In the genomic region with DNA sequence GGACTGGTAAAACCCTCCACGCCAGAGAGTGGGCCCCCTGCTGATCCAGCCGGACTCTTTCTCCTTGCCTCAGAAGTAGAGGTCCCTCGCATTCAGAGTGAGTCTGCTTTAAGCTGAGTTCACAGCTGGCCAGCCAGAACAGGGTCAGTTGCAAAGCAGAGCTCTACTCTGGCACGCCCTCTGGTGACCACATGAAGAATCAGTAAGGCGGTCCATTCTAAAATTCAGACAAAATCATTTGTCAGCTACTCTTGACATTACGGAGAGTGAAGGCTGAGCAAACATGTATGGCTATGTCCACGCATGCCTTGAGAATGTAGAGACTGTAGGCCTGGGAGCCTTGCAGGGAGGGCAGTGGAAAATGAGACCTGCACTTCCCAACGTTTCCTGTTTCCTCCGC, we compare ENCODE assay signal across 9 mouse cellular contexts. TPM values are rescaled to one million over a fixed set of nuclear protein-coding genes. Genes with fewer than 3 reads are reported as not detected.
DNase-seq lines count a peak whose midpoint lies in the region; ATAC-seq and TF ChIP-seq lines count a peak whose summit lies in the region.
"Had no signal": no experiment of that assay in that cellular context is flagged by ENCODE, and none has a peak within 500 bp of the region (broad histone marks: within the 10 kb centered on the region; RNA-seq: fewer than 3 reads in every experiment).

No protein-coding gene starts in this region.

- no peaks in the 10 kb centered on the region for H3K36me3 ChIP-seq in heart, adult 2 months (ENCODE audit: control insufficient read depth, insufficient read depth, low read length)
- no peaks in the 10 kb centered on the region for H3K36me3 ChIP-seq in liver, embryonic 15.5 days (replicated peaks)
- H3K36me3 ChIP-seq in neural tube, embryonic 14.5 days (ENCODE audit: control insufficient read depth, insufficient read depth, low read length) = no peaks in the 10 kb centered on the region
- no peaks in the 10 kb centered on the region for H3K36me3 ChIP-seq in testis, adult 2 months (ENCODE audit: control insufficient read depth, insufficient read depth, low read length)

- H3K27ac ChIP-seq in left cerebral cortex, adult 2 months = no peak overlapping the region; the same call in 1 of the 2 replicates
- no peak overlapping the region for H3K27ac ChIP-seq in heart, adult 2 months
- no peak overlapping the region for H3K27ac ChIP-seq in liver, embryonic 15.5 days (replicated peaks)
- H3K27ac ChIP-seq in neural tube, embryonic 14.5 days (ENCODE audit: low read depth, low read length) = no peak overlapping the region
- H3K27ac ChIP-seq in testis, adult 2 months (ENCODE audit: control insufficient read depth, insufficient read depth, low read depth, low read length) = no peak overlapping the region

- no peak overlapping the region for H3K4me2 ChIP-seq in liver, embryonic 15.5 days
- no peak overlapping the region for H3K4me2 ChIP-seq in neural tube, embryonic 14.5 days (ENCODE audit: low read depth, low read length)

- intact Hi-C loops in left cerebral cortex, adult 2 months (cut with DNase I) = loop anchor here (1.0 kb wide), 2 partner anchors 30 to 96 kb away; no protein-coding TSS in a partner anchor
- intact Hi-C loops in heart, adult 2 months (cut with DNase I) = loop anchor here (1.0 to 10.0 kb wide), 4 partner anchors 27 to 855 kb away; partner anchors contain the start of gene Cdk10

- H3K9me3 ChIP-seq in liver, embryonic 15.5 days (replicated peaks) = no peaks in the 10 kb centered on the region
- no peaks in the 10 kb centered on the region for H3K9me3 ChIP-seq in neural tube, embryonic 14.5 days (ENCODE audit: control insufficient read depth, low read length)

- no peak overlapping the region for H3K9ac ChIP-seq in heart, adult 2 months (ENCODE audit: low read depth, low read length)
- H3K9ac ChIP-seq in liver, embryonic 15.5 days = no peak overlapping the region
- H3K9ac ChIP-seq in neural tube, embryonic 14.5 days (replicated peaks; ENCODE audit: low read depth, low read length) = no peak overlapping the region

- ATAC-seq in liver, embryonic 15.5 days (ENCODE audit: insufficient read depth) = peak; percentile 43; the same call in 1 of the 2 replicates
- ATAC-seq in neural tube, embryonic 14.5 days (ENCODE audit: low read depth) = peak; percentile 28; the same call in 1 of the 2 replicates

- DNase-seq in left cerebral cortex, adult 2 months (ENCODE audit: extremely low spot score in 1 of 2, low spot score in 2 of 2) = peak; percentile 65 to 68
- DNase-seq in left cerebral cortex, adult 8-10 months (ENCODE audit: low spot score in 2 of 2) = no peak
- DNase-seq in cerebellum, postnatal 25 days = peak; percentile 68 to 81
- DNase-seq in heart, adult 2 months = peak; percentile 60 to 72
- peak; percentile 73 for DNase-seq in kidney, adult 9 months

- TF ChIP-seq POLR2A in heart, adult 2 months (IDR thresholded peaks at IDR 0.05; ENCODE audit: insufficient read depth, low read depth, low read length) = no peak
- TF ChIP-seq POLR2A in testis, adult 2 months (IDR thresholded peaks at IDR 0.05; ENCODE audit: control insufficient read depth, low read depth, low read length) = no peak

- TF ChIP-seq CTCF in left cerebral cortex, adult 2 months (IDR thresholded peaks at IDR 0.05) = peak; percentile 85
- TF ChIP-seq CTCF in heart, adult 2 months (IDR thresholded peaks at IDR 0.05) = peak; percentile 91
- peak; percentile 55; the same call in 1 of the 2 replicates for TF ChIP-seq CTCF in testis, adult 2 months (IDR thresholded peaks at IDR 0.05; ENCODE audit: control insufficient read depth, insufficient read depth, insufficient replicate concordance, low read depth, low read length)

- WGBS in heart, adult 2 months = 10% methylated on average over 9 of the region's 9 CpGs
- 14% methylated on average over 9 of the region's 9 CpGs for WGBS in liver, embryonic 15.5 days (ENCODE audit: insufficient replicate concordance)
- WGBS in neural tube, embryonic 14.5 days = 15% methylated on average over 9 of the region's 9 CpGs

- H3K4me3 ChIP-seq in left cerebral cortex, adult 2 months = no peak overlapping the region
- no peak overlapping the region for H3K4me3 ChIP-seq in heart, adult 2 months
- no peak overlapping the region for H3K4me3 ChIP-seq in liver, embryonic 15.5 days (replicated peaks)
- no peak overlapping the region for H3K4me3 ChIP-seq in neural tube, embryonic 14.5 days (ENCODE audit: low read depth, low read length)
- H3K4me3 ChIP-seq in testis, adult 2 months (ENCODE audit: control insufficient read depth, low read depth, low read length) = no peak overlapping the region
- H3K4me3 ChIP-seq: erythroblast, embryonic 14.5 days had no signal

- H3K27me3 ChIP-seq in heart, adult 2 months (ENCODE audit: control insufficient read depth, insufficient read depth, low read length) = no peaks in the 10 kb centered on the region
- H3K27me3 ChIP-seq in liver, embryonic 15.5 days = no peaks in the 10 kb centered on the region
- no peaks in the 10 kb centered on the region for H3K27me3 ChIP-seq in neural tube, embryonic 14.5 days (ENCODE audit: control insufficient read depth, insufficient read depth, low read length)
- no peaks in the 10 kb centered on the region for H3K27me3 ChIP-seq in testis, adult 2 months (ENCODE audit: control insufficient read depth, insufficient read depth, low read length)

- TF ChIP-seq EP300 in heart, adult 2 months (IDR thresholded peaks at IDR 0.05; ENCODE audit: insufficient read depth, low read depth, low read length) = peak; percentile 70; the same call in 1 of the 2 replicates

- H3K79me2 ChIP-seq in heart, adult 2 months (replicated peaks; ENCODE audit: control insufficient read depth, insufficient read depth, low read length) = no peaks in the 10 kb centered on the region

- H3K4me1 ChIP-seq in heart, adult 2 months (ENCODE audit: control insufficient read depth, insufficient read depth, low read length) = peaks cover 4% of the 10 kb centered on the region
- H3K4me1 ChIP-seq in liver, embryonic 15.5 days (replicated peaks) = peaks cover 11% of the 10 kb centered on the region
- H3K4me1 ChIP-seq in neural tube, embryonic 14.5 days (ENCODE audit: control insufficient read depth, insufficient read depth, low read length) = no peaks in the 10 kb centered on the region
- no peaks in the 10 kb centered on the region for H3K4me1 ChIP-seq in testis, adult 2 months (ENCODE audit: control insufficient read depth, insufficient read depth, low read length)

RNA-seq across cellular contexts. Expression of gene Zc3h18, which starts 6.7 kb away (rescaled TPM):
- 10 to 100 TPM; 42.3 to 45.0 TPM for total RNA-seq in left cerebral cortex, adult 2 months (2021)
- 10 to 100 TPM; 38.8 to 41.1 (median 40.4) TPM for total RNA-seq in left cerebral cortex, adult 8-10 months (2022)
- total RNA-seq in heart, adult 2 months (2021) = 10 to 100 TPM; 21.8 to 22.1 TPM
- polyA plus RNA-seq in heart, adult 2 months (2012; rRNA removed) = 11.2 and 15.8 TPM in 2 replicates
- 23.1 and 25.6 TPM in 2 replicates for polyA plus RNA-seq in liver, embryonic 15.5 days (2015; fragmentation: Nextera tagmentation; extraction: Ambion mirVana)
- polyA plus RNA-seq in neural tube, embryonic 14.5 days (2014; fragmentation: Nextera tagmentation; extraction: Ambion mirVana) = 20.4 and 25.9 TPM in 2 replicates
- 19.6 and 22.9 TPM in 2 replicates for polyA plus RNA-seq in testis, adult 2 months (2012; rRNA removed)

RNA-seq across cellular contexts. Expression of gene Trhr2, which starts 9.1 kb away (rescaled TPM):
- total RNA-seq in left cerebral cortex, adult 2 months (2021) = 10 to 100 TPM in 1 of 2 experiments, 1 to 10 TPM in 1; 7.1 to 11.4 TPM
- 10 to 100 TPM in 3 of 4 experiments, 1 to 10 TPM in 1; 8.6 to 11.3 (median 10.8) TPM for total RNA-seq in left cerebral cortex, adult 8-10 months (2022)
- not detected for total RNA-seq in heart, adult 2 months (2021)
- not detected in 2 replicates for polyA plus RNA-seq in heart, adult 2 months (2012; rRNA removed)
- polyA plus RNA-seq in liver, embryonic 15.5 days (2015; fragmentation: Nextera tagmentation; extraction: Ambion mirVana) = not detected in 2 replicates
- polyA plus RNA-seq in neural tube, embryonic 14.5 days (2014; fragmentation: Nextera tagmentation; extraction: Ambion mirVana) = not detected in 2 replicates
- 0.10 TPM in 1 of 2 replicates, not detected in the other for polyA plus RNA-seq in testis, adult 2 months (2012; rRNA removed)
- polyA plus RNA-seq: erythroblast, embryonic 14.5 days had no signal

RNA-seq across cellular contexts. Expression of gene Il17c, which starts 52.2 kb away (rescaled TPM):
- not detected for total RNA-seq in left cerebral cortex, adult 2 months (2021)
- not detected for total RNA-seq in left cerebral cortex, adult 8-10 months (2022)
- not detected for total RNA-seq in heart, adult 2 months (2021)
- not detected in 2 replicates for polyA plus RNA-seq in heart, adult 2 months (2012; rRNA removed)
- not detected in 2 replicates for polyA plus RNA-seq in liver, embryonic 15.5 days (2015; fragmentation: Nextera tagmentation; extraction: Ambion mirVana)
- polyA plus RNA-seq in neural tube, embryonic 14.5 days (2014; fragmentation: Nextera tagmentation; extraction: Ambion mirVana) = not detected in 2 replicates
- polyA plus RNA-seq in testis, adult 2 months (2012; rRNA removed) = 0.16 TPM in 2 replicates
- polyA plus RNA-seq: erythroblast, embryonic 14.5 days had no signal

Comparison
In these comparisons a context has a peak if more than half of its experiments do, and no peak if none do; other contexts are left out.
1. DNase-seq: peak in left cerebral cortex, adult 2 months (2 of 2), cerebellum, postnatal 25 days (2 of 2), heart, adult 2 months (2 of 2) and kidney, adult 9 months (single experiment); none in left cerebral cortex, adult 8-10 months (0 of 2).
2. Peak in every context shown above with its lines, with median percentiles within 50 percentile points of each other: CTCF ChIP-seq.